Mouse (Mus musculus): ENCODE results near the gene Spdye4b. TPM values are rescaled to one million over a fixed set of nuclear protein-coding genes. Genes with fewer than 3 reads are reported as not detected.
"Not testable (repeated sequence)": the region's sequence is repeated elsewhere in the genome, so short reads cannot be mapped to it uniquely, and the experiment has no call there.

Gene Spdye4b
- polyA plus RNA-seq, 1 experiment from 2014 or later, result not detected

GRCm38 (mm10) chr5:143150044-143150443, 30.8 kb upstream of the Spdye4b start:
- WGBS, result 95% methylated on average over 2 of the region's 2 CpGs
- no peaks in the 10 kb centered on the region for H3K27me3 ChIP-seq (ENCODE audit: control insufficient read depth, insufficient read depth, low read length)
- H3K36me3 ChIP-seq (ENCODE audit: control insufficient read depth, insufficient read depth, low read length), result no peaks in the 10 kb centered on the region
- ATAC-seq (ENCODE audit: low FRiP score, low TSS enrichment), result no peak
- H3K4me1 ChIP-seq (ENCODE audit: control insufficient read depth, insufficient read depth, low read length), result no peaks in the 10 kb centered on the region
- no peak overlapping the region for H3K27ac ChIP-seq (ENCODE audit: low read depth, low read length)
- H3K9me3 ChIP-seq (ENCODE audit: control insufficient read depth, low read length), result peaks cover 5% of the 10 kb centered on the region; the same call in 1 of the 2 replicates
- no peak overlapping the region for H3K4me2 ChIP-seq (replicated peaks; ENCODE audit: low read depth, low read length)
- no peak overlapping the region for H3K9ac ChIP-seq (ENCODE audit: low read depth, low read length)
- no peak overlapping the region for H3K4me3 ChIP-seq (ENCODE audit: low read length)

GRCm38 (mm10) chr5:143153756-143154155, 27.1 kb upstream of the Spdye4b start:
- Histone ChIP-seq H3K36me3 (ENCODE audit: control insufficient read depth, insufficient read depth, low read length) (no peaks in the 10 kb centered on the region), H3K9me3 (ENCODE audit: control insufficient read depth, low read length) (peaks cover 5% of the 10 kb centered on the region; the same call in 1 of the 2 replicates), H3K9ac (ENCODE audit: low read depth, low read length) (no peak overlapping the region), H3K27me3 (ENCODE audit: control insufficient read depth, insufficient read depth, low read length) (peaks cover 27% of the 10 kb centered on the region), H3K4me1 (ENCODE audit: control insufficient read depth, insufficient read depth, low read length) (no peaks in the 10 kb centered on the region), H3K4me2 (replicated peaks; ENCODE audit: low read depth, low read length) (no peak overlapping the region), H3K4me3 (ENCODE audit: low read length) (no peak overlapping the region), H3K27ac (ENCODE audit: low read depth, low read length) (no peak overlapping the region)
- no peak for ATAC-seq (ENCODE audit: low FRiP score, low TSS enrichment)
- 87% methylated on average over 10 of the region's 10 CpGs for WGBS

GRCm38 (mm10) chr5:143155534-143155933, 25.3 kb upstream of the Spdye4b start:
- Histone ChIP-seq H3K36me3 (ENCODE audit: control insufficient read depth, insufficient read depth, low read length) (no peaks in the 10 kb centered on the region), H3K4me3 (ENCODE audit: low read length) (no peak overlapping the region), H3K9ac (ENCODE audit: low read depth, low read length) (no peak overlapping the region), H3K9me3 (ENCODE audit: control insufficient read depth, low read length) (no peaks in the 10 kb centered on the region), H3K4me1 (ENCODE audit: control insufficient read depth, insufficient read depth, low read length) (no peaks in the 10 kb centered on the region), H3K4me2 (replicated peaks; ENCODE audit: low read depth, low read length) (no peak overlapping the region), H3K27ac (ENCODE audit: low read depth, low read length) (no peak overlapping the region), H3K27me3 (ENCODE audit: control insufficient read depth, insufficient read depth, low read length) (peaks cover 31% of the 10 kb centered on the region)
- no peak for ATAC-seq (ENCODE audit: low FRiP score, low TSS enrichment)
- WGBS, result 90% methylated on average over 3 of the region's 3 CpGs

GRCm38 (mm10) chr5:143165508-143166070, 15.2 kb upstream of the Spdye4b start:
- Histone ChIP-seq H3K4me2 (replicated peaks; ENCODE audit: low read depth, low read length) (peak overlapping the region; percentile 21), H3K4me3 (ENCODE audit: low read length) (no peak overlapping the region)
- WGBS, result 8% methylated on average over 18 of the region's 18 CpGs

GRCm38 (mm10) chr5:143175970-143176369, 4.8 kb upstream of the Spdye4b start:
- H3K9me3 ChIP-seq (ENCODE audit: control insufficient read depth, low read length), result peaks cover 20% of the 10 kb centered on the region
- peaks cover 68% of the 10 kb centered on the region for H3K36me3 ChIP-seq (ENCODE audit: control insufficient read depth, insufficient read depth, low read length)

More at GRCm38 (mm10) chr5:143165508-143166070, 15.2 kb upstream of the Spdye4b start:
- 0 out of 2 replicates have a peak, but pooled peaks have one; percentile 46 for ATAC-seq (ENCODE audit: low FRiP score, low TSS enrichment)
- Histone ChIP-seq H3K4me1 (ENCODE audit: control insufficient read depth, insufficient read depth, low read length) (peaks cover 5% of the 10 kb centered on the region; the same call in 1 of the 2 replicates), H3K27me3 (ENCODE audit: control insufficient read depth, insufficient read depth, low read length) (no peaks in the 10 kb centered on the region), H3K36me3 (ENCODE audit: control insufficient read depth, insufficient read depth, low read length) (no peaks in the 10 kb centered on the region), H3K9ac (ENCODE audit: low read depth, low read length) (no peak overlapping the region), H3K27ac (ENCODE audit: low read depth, low read length) (no peak overlapping the region), H3K9me3 (ENCODE audit: control insufficient read depth, low read length) (no peaks in the 10 kb centered on the region)

GRCm38 (mm10) chr5:143177541-143178200, 3.1 kb upstream of the Spdye4b start:
- Histone ChIP-seq H3K36me3 (ENCODE audit: control insufficient read depth, insufficient read depth, low read length) (peaks cover 55% of the 10 kb centered on the region), H3K4me1 (ENCODE audit: control insufficient read depth, insufficient read depth, low read length) (peaks cover 5% of the 10 kb centered on the region; the same call in 1 of the 2 replicates), H3K4me3 (ENCODE audit: low read length) (no peak overlapping the region), H3K9me3 (ENCODE audit: control insufficient read depth, low read length) (peaks cover 18% of the 10 kb centered on the region), H3K9ac (ENCODE audit: low read depth, low read length) (no peak overlapping the region), H3K4me2 (replicated peaks; ENCODE audit: low read depth, low read length) (no peak overlapping the region), H3K27me3 (ENCODE audit: control insufficient read depth, insufficient read depth, low read length) (no peaks in the 10 kb centered on the region), H3K27ac (ENCODE audit: low read depth, low read length) (no peak overlapping the region)
- no peak for ATAC-seq (ENCODE audit: low FRiP score, low TSS enrichment)
- WGBS, result 91% methylated on average over 3 of the region's 3 CpGs

More at GRCm38 (mm10) chr5:143175970-143176369, 4.8 kb upstream of the Spdye4b start:
- Histone ChIP-seq H3K9ac (ENCODE audit: low read depth, low read length) (no peak overlapping the region), H3K4me2 (replicated peaks; ENCODE audit: low read depth, low read length) (no peak overlapping the region), H3K27ac (ENCODE audit: low read depth, low read length) (no peak overlapping the region), H3K4me1 (ENCODE audit: control insufficient read depth, insufficient read depth, low read length) (peaks cover 5% of the 10 kb centered on the region; the same call in 1 of the 2 replicates), H3K4me3 (ENCODE audit: low read length) (no peak overlapping the region), H3K27me3 (ENCODE audit: control insufficient read depth, insufficient read depth, low read length) (no peaks in the 10 kb centered on the region)
- 97% methylated on average over 4 of the region's 4 CpGs for WGBS
- no peak for ATAC-seq (ENCODE audit: low FRiP score, low TSS enrichment)

GRCm38 (mm10) chr5:143179179-143179578, 1.6 kb upstream of the Spdye4b start:
- Histone ChIP-seq H3K4me3 (ENCODE audit: low read length) (no peak overlapping the region), H3K9me3 (ENCODE audit: control insufficient read depth, low read length) (peaks cover 5% of the 10 kb centered on the region), H3K4me2 (replicated peaks; ENCODE audit: low read depth, low read length) (peak overlapping the region; percentile 84; the same call in 1 of the 2 replicates), H3K27me3 (ENCODE audit: control insufficient read depth, insufficient read depth, low read length) (no peaks in the 10 kb centered on the region), H3K27ac (ENCODE audit: low read depth, low read length) (no peak overlapping the region), H3K36me3 (ENCODE audit: control insufficient read depth, insufficient read depth, low read length) (peaks cover 40% of the 10 kb centered on the region), H3K9ac (ENCODE audit: low read depth, low read length) (no peak overlapping the region), H3K4me1 (ENCODE audit: control insufficient read depth, insufficient read depth, low read length) (peaks cover 5% of the 10 kb centered on the region; the same call in 1 of the 2 replicates)
- no peak for ATAC-seq (ENCODE audit: low FRiP score, low TSS enrichment)
- 40% methylated on average over 6 of the region's 6 CpGs for WGBS

- H3K9ac ChIP-seq (ENCODE audit: low read depth, low read length); ATAC-seq (ENCODE audit: low FRiP score, low TSS enrichment); H3K27ac ChIP-seq (ENCODE audit: low read depth, low read length); H3K9me3 ChIP-seq (ENCODE audit: control insufficient read depth, low read length); H3K36me3 ChIP-seq (ENCODE audit: control insufficient read depth, insufficient read depth, low read length); H3K4me1 ChIP-seq (ENCODE audit: control insufficient read depth, insufficient read depth, low read length); H3K27me3 ChIP-seq (ENCODE audit: control insufficient read depth, insufficient read depth, low read length); H3K4me3 ChIP-seq (ENCODE audit: low read length); H3K4me2 ChIP-seq (replicated peaks; ENCODE audit: low read depth, low read length): not testable (repeated sequence)
- WGBS, result no CpG with 5 or more reads among the region's 1 CpGs
Observed at GRCm38 (mm10) chr5:143188014-143188413, 7.2 kb downstream of the Spdye4b start.

GRCm38 (mm10) chr5:143192806-143193205, 12.0 kb downstream of the Spdye4b start:
- no peak for ATAC-seq (ENCODE audit: low FRiP score, low TSS enrichment)
- H3K27me3 ChIP-seq (ENCODE audit: control insufficient read depth, insufficient read depth, low read length), result no peaks in the 10 kb centered on the region
- 89% methylated on average over 8 of the region's 8 CpGs for WGBS
- H3K36me3 ChIP-seq (ENCODE audit: control insufficient read depth, insufficient read depth, low read length), result no peaks in the 10 kb centered on the region
- H3K4me1 ChIP-seq (ENCODE audit: control insufficient read depth, insufficient read depth, low read length), result no peaks in the 10 kb centered on the region
- no peak overlapping the region for H3K27ac ChIP-seq (ENCODE audit: low read depth, low read length)
- H3K4me2 ChIP-seq (replicated peaks; ENCODE audit: low read depth, low read length), result no peak overlapping the region
- H3K9ac ChIP-seq (ENCODE audit: low read depth, low read length), result no peak overlapping the region
- H3K4me3 ChIP-seq (ENCODE audit: low read length), result no peak overlapping the region
- no peaks in the 10 kb centered on the region for H3K9me3 ChIP-seq (ENCODE audit: control insufficient read depth, low read length)

Measured in kidney, embryonic 14.5 days (tissue).